Mouse (Mus musculus): Measurements from ENCODE around the gene Olfr206.

GRCm38 (mm10) chr16:59298581-59298980 is 50.5 kb downstream of the Olfr206 start, which contains the start of gene Olfr203:
- TF ChIP-seq EP300 (IDR thresholded peaks at IDR 0.05; ENCODE audit: low read depth) (no peak), CTCF (IDR thresholded peaks at IDR 0.05; ENCODE audit: low read depth) (no peak)
